Mouse (Mus musculus) hindbrain, embryonic 15.5 days (tissue): ENCODE data around the gene Il1rap. TPM values are rescaled to one million over a fixed set of nuclear protein-coding genes. Genes with fewer than 3 reads are reported as not detected.
A peak's percentile ranks its signal among the peaks of the same experiment; 100 is the strongest.

ENCODE experiments used
- ATAC-seq: fragments of 200-750 bp; cut with Nextera tagmentation; 2 replicates; pipeline ENCODE4 v1.8.0; 2017; ENCODE audit warnings: low read depth, moderate number of reproducible peaks, moderate TSS enrichment; ENCODE audit not compliant: low FRiP score
- H3K27ac ChIP-seq: fragments of 300-500 bp; sonication (generic); replicated peaks from 2 replicates; pipeline ENCODE4 v1.5.1; 2015; ENCODE audit warnings: mild to moderate bottlenecking, inconsistent platforms
- H3K27me3 ChIP-seq: fragments of 300-500 bp; sonication (generic); 2 replicates; pipeline ENCODE4 v1.6.1; 2015; ENCODE audit warnings: control low read depth, inconsistent platforms
- H3K36me3 ChIP-seq: fragments of 300-500 bp; sonication (generic); 2 replicates; pipeline ENCODE4 v1.6.1; 2015; ENCODE audit warnings: control low read depth, inconsistent platforms
- H3K4me1 ChIP-seq: fragments of 300-500 bp; sonication (generic); replicated peaks from 2 replicates; pipeline ENCODE4 v1.6.1; 2015; ENCODE audit warnings: control low read depth, inconsistent platforms
- H3K4me2 ChIP-seq: fragments of 300-500 bp; sonication (generic); 2 replicates; pipeline ENCODE4 v1.6.1; 2015; ENCODE audit warnings: moderate library complexity, mild to moderate bottlenecking, inconsistent platforms
- H3K4me3 ChIP-seq: fragments of 300-500 bp; sonication (generic); 2 replicates; pipeline ENCODE4 v1.5.1; 2015; ENCODE audit warnings: mild to moderate bottlenecking, inconsistent platforms
- H3K9ac ChIP-seq: fragments of 300-500 bp; sonication (generic); 2 replicates; pipeline ENCODE4 v1.6.1; 2015; ENCODE audit warnings: inconsistent platforms
- H3K9me3 ChIP-seq: fragments of 300-500 bp; sonication (generic); 2 replicates; pipeline ENCODE4 v1.6.1; 2016; ENCODE audit warnings: control low read depth, inconsistent platforms
- WGBS: fragments of 180-500 bp; shearing (Covaris S2); methylation state at CpG from one replicate; pipeline ENCODE4 v1.1.7; 2015; 5-methylcytosine and 5-hydroxymethylcytosine counted together
- polyA plus RNA-seq: library from polyadenylated mRNA; unstranded; fragments of >200 nt; fragmentation: Nextera tagmentation; extraction: Ambion mirVana; gene quantifications from 2 replicates; pipeline ENCODE4 v1.2.1, GENCODE M21; 2015

Il1rap gene
- polyA plus RNA-seq, 1 experiment from 2014 or later, result 11.7 TPM

DNA sequence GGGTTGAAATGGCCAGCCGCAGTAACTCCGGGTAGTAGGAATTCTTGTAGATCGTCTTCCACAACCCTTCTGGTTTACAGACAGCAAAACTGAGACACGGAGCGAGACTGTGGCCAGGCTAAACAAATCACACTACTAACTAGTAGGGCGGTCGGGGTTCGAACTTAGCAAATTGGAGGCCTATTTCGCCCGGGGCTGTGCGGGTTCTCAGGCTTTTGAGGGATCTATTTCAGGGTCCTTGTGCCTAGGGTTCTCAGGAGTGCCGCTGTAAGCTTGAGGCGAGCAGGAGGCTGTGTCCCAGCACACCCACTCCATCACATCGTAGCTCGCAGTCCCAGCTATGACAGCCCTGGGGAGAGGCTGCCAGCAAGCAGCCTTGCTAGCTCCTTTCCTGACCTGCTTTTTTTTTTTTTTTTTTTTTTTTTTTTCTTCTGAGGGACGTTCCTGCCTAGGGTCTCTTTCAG lies 441 bp downstream of the Il1rap start:
- peak overlapping the region; percentile 81 for H3K4me2 ChIP-seq
- no peaks in the 10 kb centered on the region; the same call in 1 of the 2 replicates for H3K9me3 ChIP-seq
- 0 out of 2 replicates have a peak overlapping the region, but pooled peaks have one; percentile 6 for H3K27ac ChIP-seq
- peaks cover 7% of the 10 kb centered on the region; the same call in 1 of the 2 replicates for H3K4me1 ChIP-seq
- WGBS, result under 1% methylated on average over 16 of the region's 16 CpGs
- ATAC-seq, result peak; percentile 54; the same call in 1 of the 2 replicates
- 0 out of 2 replicates have a peak, but pooled peaks cover 4% of the 10 kb centered on the region for H3K27me3 ChIP-seq
- peak overlapping the region; percentile 61 for H3K4me3 ChIP-seq
- H3K9ac ChIP-seq, result peak overlapping the region; percentile 47
- H3K36me3 ChIP-seq, result no peaks in the 10 kb centered on the region

DNA sequence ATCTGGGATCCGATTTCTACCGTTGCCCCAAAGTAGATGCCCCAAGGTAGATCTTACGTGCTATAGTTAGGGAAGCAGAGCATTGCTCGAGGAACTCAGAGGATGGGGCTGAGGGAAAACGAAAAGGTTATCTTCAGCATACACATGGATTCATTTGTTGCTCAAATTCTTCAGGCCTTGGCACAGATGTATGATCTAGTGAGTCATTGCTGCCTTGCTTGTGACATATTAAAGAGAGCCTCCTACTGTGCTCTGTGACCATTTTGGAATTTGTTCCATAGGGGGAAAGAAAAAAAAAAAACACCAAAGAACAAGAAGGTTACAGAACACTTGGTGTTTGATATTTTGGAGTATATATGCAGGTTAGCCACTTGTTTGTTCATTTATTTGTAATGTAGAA lies 4.3 kb downstream of the Il1rap start:
- no peaks in the 10 kb centered on the region for H3K27me3 ChIP-seq
- WGBS, result 91% methylated on average over 5 of the region's 5 CpGs
- no peaks in the 10 kb centered on the region for H3K9me3 ChIP-seq
- no peak for ATAC-seq
- H3K4me3 ChIP-seq, result no peak overlapping the region
- no peak overlapping the region for H3K9ac ChIP-seq
- peaks cover 7% of the 10 kb centered on the region; the same call in 1 of the 2 replicates for H3K4me1 ChIP-seq
- no peak overlapping the region for H3K27ac ChIP-seq
- no peaks in the 10 kb centered on the region for H3K36me3 ChIP-seq
- H3K4me2 ChIP-seq, result no peak overlapping the region

GRCm38 (mm10) chr16:26590897-26591570 lies 9.5 kb downstream of the Il1rap start:
- WGBS, result 78% methylated on average over 4 of the region's 4 CpGs
- Histone ChIP-seq H3K27me3 (no peaks in the 10 kb centered on the region), H3K9me3 (no peaks in the 10 kb centered on the region), H3K36me3 (no peaks in the 10 kb centered on the region), H3K27ac (no peak overlapping the region), H3K9ac (no peak overlapping the region), H3K4me3 (no peak overlapping the region), H3K4me2 (no peak overlapping the region), H3K4me1 (no peaks in the 10 kb centered on the region)
- no peak for ATAC-seq

DNA sequence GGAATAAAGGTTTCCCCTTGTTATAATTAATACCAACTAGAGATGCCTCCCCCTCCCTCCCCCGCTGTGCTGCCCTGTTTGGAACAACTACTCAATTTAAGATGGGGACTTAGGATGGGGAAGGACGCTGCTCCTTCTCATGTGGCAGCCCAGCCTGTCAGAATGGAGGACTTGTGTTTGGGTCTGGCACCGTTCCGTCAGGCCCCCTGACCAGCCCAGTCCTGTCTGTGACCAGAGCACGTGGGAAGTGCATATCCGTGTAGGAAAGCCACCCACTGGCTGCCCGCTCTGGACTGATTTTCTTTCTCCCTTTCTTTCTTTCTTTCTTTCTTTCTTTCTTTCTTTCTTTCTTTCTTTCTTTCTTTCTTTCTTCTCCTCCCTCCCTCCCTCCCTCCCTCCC lies 14.9 kb downstream of the Il1rap start:
- Histone ChIP-seq H3K27ac (no peak overlapping the region), H3K4me1 (no peaks in the 10 kb centered on the region), H3K9ac (no peak overlapping the region), H3K27me3 (no peaks in the 10 kb centered on the region), H3K4me2 (no peak overlapping the region), H3K4me3 (no peak overlapping the region), H3K9me3 (no peaks in the 10 kb centered on the region), H3K36me3 (no peaks in the 10 kb centered on the region)
- WGBS, result 40% methylated on average over 7 of the region's 7 CpGs
- ATAC-seq, result no peak

DNA sequence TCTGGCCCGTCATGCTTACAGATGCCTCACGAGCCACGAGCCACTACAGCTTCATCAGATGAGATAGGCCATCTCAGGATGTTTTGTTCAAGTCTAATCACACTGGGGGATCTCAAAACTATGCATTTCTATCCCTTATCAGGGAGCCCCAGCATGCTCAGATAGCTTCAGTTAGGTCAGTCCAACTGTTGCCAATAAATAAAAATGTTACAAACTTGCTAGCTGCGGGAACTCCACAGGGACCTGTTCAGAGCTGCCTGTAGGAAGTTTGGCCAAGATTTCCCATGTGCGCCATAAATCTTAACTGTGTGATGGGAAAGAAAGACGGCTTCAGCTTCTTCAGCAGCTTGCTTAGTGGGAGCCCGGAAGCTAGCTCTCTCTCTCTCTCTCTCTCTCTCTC lies 15.8 kb downstream of the Il1rap start:
- 67% methylated on average over 7 of the region's 7 CpGs for WGBS
- Histone ChIP-seq H3K27ac (no peak overlapping the region), H3K4me3 (no peak overlapping the region), H3K36me3 (no peaks in the 10 kb centered on the region), H3K9me3 (no peaks in the 10 kb centered on the region), H3K4me2 (no peak overlapping the region), H3K27me3 (no peaks in the 10 kb centered on the region), H3K4me1 (no peaks in the 10 kb centered on the region), H3K9ac (no peak overlapping the region)
- no peak for ATAC-seq

DNA sequence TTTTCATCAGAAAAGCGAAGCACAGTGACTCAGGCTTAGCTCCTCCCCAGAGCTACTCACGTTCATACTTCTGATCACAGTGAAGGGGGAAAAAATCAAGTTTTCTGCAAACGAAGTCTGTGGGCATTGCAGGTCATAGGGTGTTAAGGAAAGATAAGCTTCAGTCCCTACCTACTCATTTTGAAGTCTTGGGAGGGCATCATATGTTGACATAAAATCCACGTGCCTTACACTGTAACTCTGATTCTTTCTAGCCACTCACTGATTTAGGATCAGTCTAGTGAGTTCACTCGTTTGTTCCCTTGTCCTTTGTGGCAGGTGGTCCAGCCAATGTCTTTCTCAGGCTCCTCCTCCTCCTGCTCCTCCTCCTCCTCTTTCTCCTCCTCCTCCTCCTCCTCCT lies 17.1 kb downstream of the Il1rap start:
- Histone ChIP-seq H3K27ac (no peak overlapping the region), H3K9ac (no peak overlapping the region), H3K9me3 (no peaks in the 10 kb centered on the region), H3K4me3 (no peak overlapping the region), H3K4me2 (no peak overlapping the region), H3K27me3 (no peaks in the 10 kb centered on the region), H3K4me1 (no peaks in the 10 kb centered on the region), H3K36me3 (no peaks in the 10 kb centered on the region)
- ATAC-seq, result no peak
- 80% methylated on average over 5 of the region's 5 CpGs for WGBS

GRCm38 (mm10) chr16:26601482-26601881 lies 20.0 kb downstream of the Il1rap start:
- no peaks in the 10 kb centered on the region for H3K4me1 ChIP-seq
- 97% methylated on average over 1 of the region's 1 CpGs for WGBS
- H3K27me3 ChIP-seq, result no peaks in the 10 kb centered on the region
- no peak overlapping the region for H3K4me2 ChIP-seq
- no peaks in the 10 kb centered on the region for H3K9me3 ChIP-seq
- H3K27ac ChIP-seq, result no peak overlapping the region
- H3K9ac ChIP-seq, result no peak overlapping the region
- H3K36me3 ChIP-seq, result no peaks in the 10 kb centered on the region
- no peak overlapping the region for H3K4me3 ChIP-seq
- ATAC-seq, result no peak

DNA sequence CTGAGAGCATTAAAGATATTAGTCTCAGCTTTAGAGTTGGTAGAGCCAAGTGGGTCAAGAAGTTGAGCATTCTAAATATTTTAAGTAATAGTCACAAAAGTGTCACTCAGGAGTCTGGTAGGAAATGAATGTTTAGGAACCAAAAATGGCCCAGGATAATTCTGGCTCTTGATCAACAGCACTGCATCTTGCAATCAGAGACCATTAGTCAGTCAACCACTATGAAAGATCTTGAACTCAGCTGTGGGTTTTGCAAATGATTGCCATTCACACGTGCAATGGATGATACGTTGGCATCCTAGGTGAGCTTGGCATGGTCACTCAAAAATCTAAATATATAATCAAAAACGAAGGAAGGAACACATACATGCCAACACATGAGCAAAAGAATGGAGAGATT lies 23.1 kb downstream of the Il1rap start:
- H3K4me2 ChIP-seq, result no peak overlapping the region
- H3K36me3 ChIP-seq, result no peaks in the 10 kb centered on the region
- no peak overlapping the region for H3K9ac ChIP-seq
- no peak for ATAC-seq
- H3K4me3 ChIP-seq, result no peak overlapping the region
- no peaks in the 10 kb centered on the region for H3K9me3 ChIP-seq
- no peaks in the 10 kb centered on the region for H3K27me3 ChIP-seq
- no peaks in the 10 kb centered on the region for H3K4me1 ChIP-seq
- 87% methylated on average over 3 of the region's 3 CpGs for WGBS
- no peak overlapping the region for H3K27ac ChIP-seq

GRCm38 (mm10) chr16:26608003-26608402 lies 26.5 kb downstream of the Il1rap start:
- no peak overlapping the region for H3K4me2 ChIP-seq
- no peaks in the 10 kb centered on the region for H3K9me3 ChIP-seq
- H3K4me1 ChIP-seq, result no peaks in the 10 kb centered on the region
- ATAC-seq, result no peak
- WGBS, result 94% methylated on average over 2 of the region's 2 CpGs
- no peaks in the 10 kb centered on the region for H3K27me3 ChIP-seq
- no peak overlapping the region for H3K9ac ChIP-seq
- no peaks in the 10 kb centered on the region for H3K36me3 ChIP-seq
- no peak overlapping the region for H3K4me3 ChIP-seq
- H3K27ac ChIP-seq, result no peak overlapping the region

- Histone ChIP-seq H3K4me2 (no peak overlapping the region), H3K4me1 (no peaks in the 10 kb centered on the region), H3K27ac (no peak overlapping the region), H3K9me3 (no peaks in the 10 kb centered on the region), H3K9ac (no peak overlapping the region), H3K4me3 (no peak overlapping the region), H3K27me3 (no peaks in the 10 kb centered on the region), H3K36me3 (no peaks in the 10 kb centered on the region)
- WGBS, result 45% methylated on average over 1 of the region's 1 CpGs
- ATAC-seq, result no peak
Observed at GRCm38 (mm10) chr16:26610508-26610907, 29.0 kb downstream of the Il1rap start.

- WGBS, result 80% methylated on average over 10 of the region's 10 CpGs
- H3K4me2 ChIP-seq, result no peak overlapping the region
- H3K27ac ChIP-seq, result no peak overlapping the region
- no peak overlapping the region for H3K9ac ChIP-seq
- no peaks in the 10 kb centered on the region for H3K9me3 ChIP-seq
- ATAC-seq, result no peak
- no peaks in the 10 kb centered on the region for H3K36me3 ChIP-seq
- H3K4me1 ChIP-seq, result no peaks in the 10 kb centered on the region
- no peaks in the 10 kb centered on the region for H3K27me3 ChIP-seq
- H3K4me3 ChIP-seq, result no peak overlapping the region
Observed at GRCm38 (mm10) chr16:26612499-26613220, 31.2 kb downstream of the Il1rap start.

DNA sequence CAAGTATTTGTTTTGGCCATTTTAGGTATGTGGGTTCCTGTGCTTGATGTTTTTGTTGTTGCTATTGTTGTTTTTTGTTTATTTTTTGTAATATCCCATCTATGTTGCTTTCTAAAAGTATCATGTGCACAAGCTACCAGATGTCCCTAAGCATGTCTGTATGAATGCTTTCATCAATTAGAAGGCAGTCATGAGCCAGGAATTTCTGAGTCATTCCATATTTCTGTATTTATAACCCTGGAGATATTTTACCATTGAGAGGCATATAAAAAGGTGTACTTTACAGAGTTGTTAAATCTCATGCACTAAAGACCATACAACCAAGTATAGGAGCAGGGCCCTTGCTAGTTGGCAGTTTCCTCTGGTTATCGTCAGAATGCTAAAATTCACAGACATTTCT lies 41.6 kb downstream of the Il1rap start:
- no peak overlapping the region for H3K4me3 ChIP-seq
- no peaks in the 10 kb centered on the region for H3K27me3 ChIP-seq
- no peaks in the 10 kb centered on the region for H3K36me3 ChIP-seq
- no peaks in the 10 kb centered on the region for H3K9me3 ChIP-seq
- no peak for ATAC-seq
- H3K4me1 ChIP-seq, result no peaks in the 10 kb centered on the region
- no peak overlapping the region for H3K27ac ChIP-seq
- no peak overlapping the region for H3K9ac ChIP-seq
- H3K4me2 ChIP-seq, result no peak overlapping the region
- 94% methylated on average over 1 of the region's 1 CpGs for WGBS
